Mouse (Mus musculus) heart, adult 2 months (tissue): ENCODE data around the gene Eya2.

Experiments used
- CTCF ChIP-seq: fragments of 200-600 bp; IDR thresholded peaks from 2 replicates; pipeline ENCODE4 v1.8.1; 2022; ENCODE audit warnings: antibody characterized with exemption, mild to moderate bottlenecking, moderate library complexity
- EP300 ChIP-seq: fragments of 200-500 bp; IDR thresholded peaks from 2 replicates; pipeline ENCODE4 v1.6.1; 2011; ENCODE audit warnings: low read depth, low read length, control low read depth; ENCODE audit not compliant: insufficient read depth
- POLR2A ChIP-seq: fragments of 200-500 bp; IDR thresholded peaks from 2 replicates; pipeline ENCODE4 v1.6.1; 2011; ENCODE audit warnings: mild to moderate bottlenecking, low read depth, low read length, control low read depth; ENCODE audit not compliant: insufficient read depth

DNA sequence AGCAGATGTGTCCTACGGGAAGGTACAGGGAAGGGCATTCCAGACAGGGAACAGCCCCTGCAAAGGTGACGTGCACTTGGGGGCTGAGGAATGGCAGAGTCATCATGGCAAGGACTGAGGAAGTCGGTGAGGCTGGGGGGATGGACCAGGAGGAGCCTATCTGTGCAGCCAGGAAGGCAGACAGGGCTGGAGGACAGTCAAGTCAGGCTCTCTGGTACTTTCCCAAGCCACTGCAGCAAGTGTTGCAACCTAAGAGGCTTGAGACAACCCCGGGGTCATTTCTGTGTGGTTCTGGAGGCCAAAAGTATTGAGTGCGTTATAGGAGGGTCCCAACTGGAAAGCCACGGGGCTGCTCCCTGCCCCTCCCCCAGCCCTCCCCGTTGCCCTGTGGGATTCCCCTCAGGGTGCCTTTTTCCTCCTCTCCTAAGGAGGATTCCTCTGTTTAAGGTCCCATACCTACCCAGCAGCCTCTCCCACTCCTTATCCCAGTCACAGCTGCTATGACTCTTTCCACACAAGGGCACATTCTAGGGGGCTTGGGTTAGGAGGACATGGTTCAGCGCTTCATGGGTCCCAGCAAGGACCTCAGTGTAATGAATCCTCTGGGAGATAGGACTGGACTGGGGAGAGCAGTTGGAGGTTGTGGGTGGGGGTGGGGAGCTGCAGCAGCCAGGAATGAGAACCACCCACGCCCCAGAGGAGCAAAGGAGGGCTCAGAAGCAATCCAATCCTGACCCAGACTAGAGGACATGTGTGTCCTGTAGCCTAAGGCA is 108.4 kb downstream of the Eya2 start:
- no peak for TF ChIP-seq POLR2A
- TF ChIP-seq EP300, result no peak
- no peak for TF ChIP-seq CTCF
